Mouse (Mus musculus) stomach, embryonic 15.5 days (tissue): Measurements from ENCODE around the gene Lipe. TPM values are rescaled to one million over a fixed set of nuclear protein-coding genes. Genes with fewer than 3 reads are reported as not detected.

Experiments used
- ATAC-seq: fragments of 200-750 bp; cut with Nextera tagmentation; 2 replicates; pipeline ENCODE4 v1.8.0; 2017; ENCODE audit warnings: low read depth, moderate number of reproducible peaks, moderate TSS enrichment; ENCODE audit not compliant: insufficient read depth, low FRiP score
- H3K27ac ChIP-seq: fragments of 300-500 bp; sonication (generic); 2 replicates; pipeline ENCODE4 v1.5.1; 2015; ENCODE audit warnings: mild to moderate bottlenecking, inconsistent platforms
- H3K27me3 ChIP-seq: fragments of 300-500 bp; sonication (generic); replicated peaks from 2 replicates; pipeline ENCODE4 v1.6.1; 2015; ENCODE audit warnings: inconsistent platforms
- H3K36me3 ChIP-seq: fragments of 300-500 bp; sonication (generic); 2 replicates; pipeline ENCODE4 v1.6.1; 2015; ENCODE audit warnings: inconsistent platforms
- H3K4me1 ChIP-seq: fragments of 300-500 bp; sonication (generic); 2 replicates; pipeline ENCODE4 v1.6.1; 2015; ENCODE audit warnings: inconsistent platforms
- H3K4me2 ChIP-seq: fragments of 300-500 bp; sonication (generic); 2 replicates; pipeline ENCODE4 v1.6.1; 2015; ENCODE audit warnings: mild to moderate bottlenecking, inconsistent platforms
- H3K4me3 ChIP-seq: fragments of 300-500 bp; sonication (generic); replicated peaks from 2 replicates; pipeline ENCODE4 v1.5.1; 2015; ENCODE audit warnings: inconsistent platforms
- H3K9ac ChIP-seq: fragments of 300-500 bp; sonication (generic); 2 replicates; pipeline ENCODE4 v1.6.1; 2015; ENCODE audit warnings: inconsistent platforms
- H3K9me3 ChIP-seq: fragments of 300-500 bp; sonication (generic); 2 replicates; pipeline ENCODE4 v1.6.1; 2016; ENCODE audit warnings: inconsistent platforms
- WGBS: fragments of 180-500 bp; shearing (Covaris S2); methylation state at CpG from one replicate; pipeline ENCODE4 v1.1.7; 2015; 5-methylcytosine and 5-hydroxymethylcytosine counted together
- polyA plus RNA-seq: library from polyadenylated mRNA; unstranded; fragments of >200 nt; fragmentation: Nextera tagmentation; extraction: Ambion mirVana; gene quantifications from 2 replicates; pipeline ENCODE4 v1.2.1, GENCODE M21; 2015

Gene Lipe
- polyA plus RNA-seq, 1 experiment from 2014 or later = 8.3 TPM

DNA sequence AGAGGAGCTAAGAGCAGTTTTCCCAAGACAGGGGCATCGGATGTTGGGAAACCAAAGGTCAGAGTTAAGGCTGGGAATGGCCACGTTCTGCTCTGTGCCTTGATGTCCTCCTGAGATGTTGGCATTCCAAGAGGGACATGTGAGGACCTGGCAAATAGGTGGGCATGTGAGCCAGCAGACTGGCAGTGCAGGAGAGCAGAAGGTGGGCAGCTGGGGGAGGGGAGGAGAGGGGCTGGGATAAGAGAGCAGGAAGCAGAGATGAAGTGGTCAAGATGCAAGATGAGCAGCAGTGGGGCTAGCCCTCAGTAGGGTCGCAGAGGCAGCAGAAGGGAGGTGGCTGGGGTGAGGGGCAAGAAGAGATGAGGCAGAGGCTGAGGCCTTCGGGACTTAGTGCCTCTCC, 14.6 kb downstream of the Lipe start:
- no peak overlapping the region for H3K27ac ChIP-seq
- H3K27me3 ChIP-seq = no peaks in the 10 kb centered on the region
- H3K4me3 ChIP-seq = no peak overlapping the region
- no peak overlapping the region for H3K4me2 ChIP-seq
- H3K36me3 ChIP-seq = peaks cover 24% of the 10 kb centered on the region
- H3K4me1 ChIP-seq = peaks cover 34% of the 10 kb centered on the region
- ATAC-seq = no peak
- no peaks in the 10 kb centered on the region for H3K9me3 ChIP-seq
- 82% methylated on average over 4 of the region's 4 CpGs for WGBS
- no peak overlapping the region for H3K9ac ChIP-seq

DNA sequence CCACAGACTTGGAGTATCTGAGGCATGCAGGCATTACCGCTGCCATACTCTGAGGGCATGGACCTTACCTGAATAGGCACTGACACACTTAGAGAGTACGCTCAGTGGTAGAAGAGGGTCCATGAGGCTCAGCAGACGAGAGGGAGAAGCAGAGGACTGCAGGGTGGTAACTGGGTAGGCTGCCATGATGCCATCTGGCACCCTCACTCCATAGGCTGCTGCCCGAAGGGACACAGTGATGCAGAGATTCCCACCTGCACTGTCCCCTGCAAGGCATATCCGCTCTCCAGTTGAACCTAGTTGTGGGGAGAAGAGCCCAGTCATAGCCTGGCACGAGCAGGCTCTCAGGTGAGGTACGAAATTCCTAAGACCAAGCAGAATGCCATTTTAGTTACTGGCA, 15.1 kb downstream of the Lipe start:
- WGBS = 90% methylated on average over 7 of the region's 7 CpGs
- Histone ChIP-seq H3K36me3 (peaks cover 24% of the 10 kb centered on the region), H3K9ac (no peak overlapping the region), H3K4me3 (no peak overlapping the region), H3K4me1 (peaks cover 34% of the 10 kb centered on the region), H3K27ac (no peak overlapping the region), H3K9me3 (no peaks in the 10 kb centered on the region), H3K27me3 (no peaks in the 10 kb centered on the region), H3K4me2 (no peak overlapping the region)
- no peak for ATAC-seq

DNA sequence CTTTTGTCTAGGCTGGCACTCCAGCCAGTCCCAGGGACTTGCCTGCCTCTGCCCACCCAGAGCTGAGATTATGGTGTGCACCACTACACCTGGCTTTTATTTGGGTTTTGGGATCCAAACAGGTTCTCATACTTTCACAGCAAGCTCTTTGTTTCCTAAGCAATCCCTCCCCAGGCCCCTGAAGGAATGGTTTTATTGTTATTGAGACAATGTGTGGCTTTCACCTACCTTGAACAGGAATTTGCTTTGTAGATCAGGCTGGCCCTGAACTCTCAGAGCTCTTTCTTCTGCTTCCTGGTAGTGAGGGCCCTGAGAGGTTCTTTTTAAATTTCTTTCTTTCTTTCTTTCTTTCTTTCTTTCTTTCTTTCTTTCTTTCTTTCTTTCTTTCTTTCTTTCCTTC, 16.0 kb downstream of the Lipe start:
- no peak for ATAC-seq

DNA sequence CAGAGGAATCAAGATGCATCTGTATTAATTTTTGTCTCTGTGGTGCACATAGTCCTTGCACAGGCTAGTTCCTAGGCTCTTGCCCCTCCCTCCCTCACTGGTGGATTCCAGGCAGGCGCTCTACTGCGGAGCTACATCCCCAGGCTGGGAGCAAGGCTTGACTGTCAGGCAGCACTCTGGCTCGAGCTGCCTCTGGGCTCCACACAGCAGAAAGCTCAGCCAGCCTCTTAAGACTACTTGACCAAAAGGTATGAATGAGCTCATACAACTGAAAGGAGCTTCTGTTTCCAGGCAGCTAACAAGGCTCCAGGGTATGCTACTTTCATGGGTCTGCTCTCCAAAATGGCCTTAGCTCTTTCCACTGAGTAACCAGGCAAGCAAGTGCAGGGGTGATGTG, 17.2 kb downstream of the Lipe start:
- no peak for ATAC-seq
- Histone ChIP-seq H3K27me3 (no peaks in the 10 kb centered on the region), H3K4me3 (no peak overlapping the region), H3K9ac (no peak overlapping the region), H3K4me1 (peaks cover 29% of the 10 kb centered on the region), H3K27ac (no peak overlapping the region), H3K36me3 (peaks cover 16% of the 10 kb centered on the region), H3K9me3 (no peaks in the 10 kb centered on the region), H3K4me2 (no peak overlapping the region)
- WGBS = 67% methylated on average over 3 of the region's 3 CpGs

More for the DNA sequence above, 16.0 kb downstream of the Lipe start:
- no peak overlapping the region for H3K27ac ChIP-seq
- no peak overlapping the region for H3K4me2 ChIP-seq
- peaks cover 21% of the 10 kb centered on the region for H3K36me3 ChIP-seq
- H3K9ac ChIP-seq = no peak overlapping the region
- no peaks in the 10 kb centered on the region for H3K9me3 ChIP-seq
- peaks cover 34% of the 10 kb centered on the region for H3K4me1 ChIP-seq
- H3K4me3 ChIP-seq = no peak overlapping the region
- H3K27me3 ChIP-seq = no peaks in the 10 kb centered on the region

DNA sequence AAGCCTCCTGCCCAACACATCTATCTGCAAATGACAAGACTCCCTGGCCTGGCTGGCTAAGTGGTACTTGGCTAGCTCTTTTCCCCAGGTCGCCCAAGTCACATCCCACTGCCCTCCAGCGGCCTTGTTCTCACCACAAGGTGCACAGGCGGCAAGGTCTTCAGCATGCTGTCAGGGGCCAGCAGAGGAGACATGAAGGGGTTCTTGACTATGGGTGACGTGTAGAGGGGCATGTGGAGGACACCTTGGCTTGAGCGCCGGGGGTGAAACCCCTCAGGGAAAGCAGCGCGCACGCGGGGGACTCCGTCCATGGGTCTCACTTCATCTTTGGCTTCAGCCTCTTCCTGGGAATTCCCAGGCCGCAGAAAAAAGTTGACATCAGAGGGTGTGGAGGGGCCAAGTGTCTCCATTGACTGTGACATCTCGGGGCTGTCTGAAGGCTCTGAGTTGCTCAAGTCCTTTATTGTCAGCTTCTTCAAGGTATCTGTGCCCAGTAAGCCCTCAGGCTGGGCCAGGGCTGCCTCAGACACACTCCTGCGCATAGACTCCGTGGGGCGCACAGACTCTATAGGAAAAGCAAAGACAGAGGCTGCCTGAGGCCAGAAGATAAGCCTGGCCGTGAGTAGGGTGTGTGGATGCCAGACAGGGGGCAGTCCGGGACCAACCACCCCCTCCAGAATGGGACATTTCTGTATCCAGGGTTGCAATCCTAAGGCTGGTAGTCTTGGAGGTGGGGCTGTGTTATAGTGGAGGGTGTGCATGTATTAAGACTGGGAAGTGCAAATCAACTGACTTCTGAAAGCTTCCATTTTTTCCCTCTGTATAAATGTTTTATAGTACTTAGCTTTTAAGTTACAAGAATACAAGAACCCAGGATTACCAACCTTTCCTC, 17.9 kb downstream of the Lipe start:
- ATAC-seq = no peak
- Histone ChIP-seq H3K27ac (no peak overlapping the region), H3K4me3 (no peak overlapping the region), H3K9me3 (no peaks in the 10 kb centered on the region), H3K4me1 (peaks cover 23% of the 10 kb centered on the region), H3K4me2 (peak overlapping the region; percentile 77), H3K36me3 (peaks cover 16% of the 10 kb centered on the region), H3K27me3 (no peaks in the 10 kb centered on the region), H3K9ac (no peak overlapping the region)
- WGBS = 67% methylated on average over 18 of the region's 18 CpGs

DNA sequence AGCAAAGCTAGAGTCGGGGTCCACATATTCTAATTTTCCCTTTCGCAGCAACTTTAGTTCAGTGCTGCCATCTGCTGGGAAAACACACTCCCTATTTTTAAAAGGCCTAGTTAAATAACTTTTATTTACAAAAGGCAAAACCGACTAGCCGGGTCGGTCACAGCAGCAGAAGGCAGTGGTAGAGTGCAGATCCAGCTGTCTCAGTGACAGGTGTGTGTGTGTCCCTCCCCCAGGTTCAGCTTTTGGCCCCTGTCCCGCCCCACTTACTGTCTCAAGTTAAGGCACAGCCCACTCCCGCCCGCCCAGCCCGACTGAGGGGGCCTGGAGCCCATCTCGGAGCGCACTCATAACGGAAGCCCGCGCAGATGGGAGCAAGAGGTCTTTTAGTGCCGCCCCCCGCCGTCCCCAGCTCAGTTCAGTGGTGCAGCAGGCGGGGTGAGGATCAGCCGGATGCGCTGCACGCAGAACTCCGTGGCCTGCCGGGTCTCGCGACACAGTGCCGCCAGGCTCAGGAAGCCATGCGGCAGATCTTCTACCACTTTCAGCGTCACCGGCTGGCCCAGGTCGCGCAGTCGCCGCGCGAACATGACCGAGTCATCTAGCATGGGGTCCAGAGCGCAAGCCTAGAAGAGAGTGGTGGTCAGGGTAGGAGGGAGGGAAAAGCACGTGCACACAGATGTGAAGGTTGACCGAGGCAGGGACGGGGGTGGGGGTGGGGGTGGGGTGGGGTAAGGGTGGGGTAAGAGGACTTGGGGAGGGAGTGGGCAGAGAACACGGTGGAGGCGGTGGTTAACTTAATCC, 18.8 kb downstream of the Lipe start:
- peaks cover 9% of the 10 kb centered on the region; the same call in 1 of the 2 replicates for H3K36me3 ChIP-seq
- peak overlapping the region; percentile 38 for H3K4me3 ChIP-seq
- peak; percentile 53 for ATAC-seq
- H3K27me3 ChIP-seq = no peaks in the 10 kb centered on the region
- H3K4me2 ChIP-seq = peak overlapping the region; percentile 77
- 4% methylated on average over 42 of the region's 42 CpGs for WGBS
- no peak overlapping the region for H3K9ac ChIP-seq
- H3K27ac ChIP-seq = peak overlapping the region; percentile 49
- H3K4me1 ChIP-seq = peaks cover 18% of the 10 kb centered on the region
- no peaks in the 10 kb centered on the region for H3K9me3 ChIP-seq

DNA sequence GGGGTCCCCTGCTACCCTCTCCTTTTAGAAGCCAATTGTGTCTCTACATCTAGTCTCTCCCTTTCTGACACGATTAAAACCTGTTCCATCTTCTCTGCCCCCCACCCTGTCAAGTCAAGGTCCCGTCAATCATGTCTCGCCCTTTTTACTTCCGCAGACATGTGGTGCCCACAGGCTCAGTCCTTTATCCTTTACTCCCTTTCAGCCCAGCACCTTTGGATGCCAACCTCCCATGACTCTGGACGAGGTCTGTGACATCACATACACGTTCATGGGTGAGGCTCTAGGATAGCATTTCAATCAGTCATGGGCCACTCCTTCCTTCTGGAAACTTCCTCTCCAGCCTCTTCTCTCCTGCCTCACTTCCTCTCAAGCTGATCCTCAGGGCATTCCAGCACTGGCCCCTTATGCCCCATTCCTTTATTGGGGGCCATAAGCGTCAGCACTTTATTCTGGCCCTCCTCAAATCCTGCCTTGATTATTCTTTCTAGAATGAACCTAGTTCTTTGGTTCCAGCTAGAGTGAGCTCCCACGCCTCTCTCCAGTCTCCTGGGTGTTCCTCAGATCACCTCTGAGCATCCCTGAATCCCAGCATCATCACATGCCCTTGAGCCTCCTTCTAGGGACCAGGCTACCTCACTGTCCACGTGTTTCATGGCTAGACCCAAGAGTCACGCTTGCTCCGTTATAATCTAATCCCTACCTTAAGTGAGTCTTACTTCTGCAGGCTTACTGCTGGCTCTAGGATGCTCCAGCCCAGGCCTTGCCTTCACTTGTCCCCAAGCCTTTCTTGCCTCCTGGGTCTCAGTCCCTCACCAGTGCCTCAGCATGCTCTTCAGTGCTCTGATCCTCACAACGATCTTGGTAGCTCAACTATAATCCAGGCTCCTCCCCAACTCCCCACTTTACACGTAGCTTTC, 20.1 kb downstream of the Lipe start:
- Histone ChIP-seq H3K27me3 (no peaks in the 10 kb centered on the region), H3K4me1 (peaks cover 18% of the 10 kb centered on the region), H3K4me3 (no peak overlapping the region), H3K9me3 (no peaks in the 10 kb centered on the region), H3K4me2 (no peak overlapping the region), H3K36me3 (0 out of 2 replicates have a peak, but pooled peaks cover 4% of the 10 kb centered on the region), H3K9ac (no peak overlapping the region), H3K27ac (no peak overlapping the region)
- ATAC-seq = no peak
- 83% methylated on average over 13 of the region's 13 CpGs for WGBS

DNA sequence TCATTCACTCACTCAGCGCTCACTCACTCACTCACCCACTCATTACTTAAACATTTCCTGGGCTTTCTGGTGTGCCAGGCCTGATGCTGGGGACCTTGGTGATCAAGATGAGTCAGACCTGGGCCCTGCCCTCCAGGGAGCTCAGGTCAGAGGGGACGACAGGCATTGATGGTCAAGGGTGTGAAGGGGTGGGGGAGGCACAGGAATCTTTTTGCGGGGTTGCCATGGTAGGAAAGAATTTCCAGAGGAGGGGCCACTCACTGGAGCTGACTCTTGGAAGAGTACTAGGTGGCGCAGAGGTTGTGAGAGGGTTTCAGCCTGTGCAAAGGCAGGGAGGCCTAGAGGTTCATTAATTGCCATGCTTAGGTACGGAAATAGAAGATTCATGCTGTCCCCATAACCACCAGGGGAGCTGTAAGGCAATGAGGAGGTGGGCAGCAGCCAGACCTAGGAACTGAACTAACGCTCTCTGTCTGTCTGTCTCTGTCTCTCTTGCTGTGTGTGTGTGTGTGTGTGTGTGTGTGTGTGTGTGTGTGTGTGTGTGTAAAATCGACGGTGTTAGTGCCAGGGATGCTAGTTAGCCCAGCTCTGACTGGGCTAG, 21.3 kb downstream of the Lipe start:
- ATAC-seq = no peak

DNA sequence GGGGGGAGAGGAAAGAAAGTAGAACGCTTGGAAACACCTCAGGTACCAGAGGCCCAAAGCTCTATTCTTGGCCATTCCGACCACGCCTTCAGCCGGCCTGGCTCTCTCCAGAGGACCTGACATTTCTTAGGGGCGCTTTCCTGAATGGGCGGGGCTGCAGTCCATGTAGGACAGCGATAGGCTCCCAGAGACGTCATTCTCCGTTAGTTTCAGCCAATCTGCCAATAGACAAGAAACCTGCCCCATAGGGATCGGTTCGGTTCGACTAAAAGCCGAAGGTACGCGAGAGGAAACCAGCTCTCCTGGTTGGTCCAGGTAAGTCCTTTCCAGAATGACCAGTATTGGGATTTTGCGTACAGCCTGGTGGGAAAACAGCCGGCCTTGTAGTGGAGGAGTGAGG, 22.0 kb downstream of the Lipe start:
- Histone ChIP-seq H3K9ac (no peak overlapping the region), H3K27me3 (no peaks in the 10 kb centered on the region), H3K4me3 (peak overlapping the region; percentile 28), H3K9me3 (no peaks in the 10 kb centered on the region), H3K4me1 (peaks cover 18% of the 10 kb centered on the region), H3K4me2 (peak overlapping the region; percentile 51), H3K36me3 (no peaks in the 10 kb centered on the region), H3K27ac (no peak overlapping the region)
- peak; percentile 44; the same call in 1 of the 2 replicates for ATAC-seq
- 8% methylated on average over 17 of the region's 17 CpGs for WGBS

More for the DNA sequence above, 21.3 kb downstream of the Lipe start:
- H3K9me3 ChIP-seq = no peaks in the 10 kb centered on the region
- no peak overlapping the region for H3K27ac ChIP-seq
- no peak overlapping the region for H3K9ac ChIP-seq
- 0 out of 2 replicates have a peak, but pooled peaks cover 4% of the 10 kb centered on the region for H3K36me3 ChIP-seq
- H3K4me3 ChIP-seq = peak overlapping the region; percentile 28; the same call in 1 of the 2 replicates
- peaks cover 18% of the 10 kb centered on the region for H3K4me1 ChIP-seq
- no peaks in the 10 kb centered on the region for H3K27me3 ChIP-seq
- H3K4me2 ChIP-seq = peak overlapping the region; percentile 51
- WGBS = 52% methylated on average over 8 of the region's 8 CpGs

DNA sequence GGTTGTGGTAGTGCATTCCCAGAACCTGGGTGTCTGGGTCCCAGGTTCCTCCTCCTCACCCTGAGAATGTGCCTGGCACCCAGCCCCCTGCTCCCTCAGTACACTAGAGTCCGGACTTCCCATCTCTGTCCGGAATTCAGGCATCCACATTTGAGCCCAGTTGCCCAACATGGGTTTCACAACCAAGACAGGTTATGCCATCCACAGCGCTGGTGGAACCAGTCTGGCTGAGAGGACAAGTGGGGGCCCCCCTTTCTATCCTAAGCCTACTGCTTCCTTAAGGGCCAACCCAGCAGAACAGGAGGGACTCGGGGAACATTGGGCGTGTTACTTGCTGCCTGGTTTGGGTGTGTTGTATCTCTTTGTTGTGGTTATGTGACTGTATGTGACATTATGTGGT, 26.1 kb downstream of the Lipe start:
- H3K27ac ChIP-seq = no peak overlapping the region
- H3K27me3 ChIP-seq = peaks cover 24% of the 10 kb centered on the region
- 71% methylated on average over 5 of the region's 5 CpGs for WGBS
- no peak for ATAC-seq
- H3K4me1 ChIP-seq = 0 out of 2 replicates have a peak, but pooled peaks cover 3% of the 10 kb centered on the region
- no peaks in the 10 kb centered on the region for H3K36me3 ChIP-seq
- H3K4me2 ChIP-seq = no peak overlapping the region
- H3K4me3 ChIP-seq = no peak overlapping the region
- H3K9ac ChIP-seq = no peak overlapping the region
- H3K9me3 ChIP-seq = no peaks in the 10 kb centered on the region
